Comparison of ENCODE assay signal across 10 mouse cellular contexts in the genomic region with DNA sequence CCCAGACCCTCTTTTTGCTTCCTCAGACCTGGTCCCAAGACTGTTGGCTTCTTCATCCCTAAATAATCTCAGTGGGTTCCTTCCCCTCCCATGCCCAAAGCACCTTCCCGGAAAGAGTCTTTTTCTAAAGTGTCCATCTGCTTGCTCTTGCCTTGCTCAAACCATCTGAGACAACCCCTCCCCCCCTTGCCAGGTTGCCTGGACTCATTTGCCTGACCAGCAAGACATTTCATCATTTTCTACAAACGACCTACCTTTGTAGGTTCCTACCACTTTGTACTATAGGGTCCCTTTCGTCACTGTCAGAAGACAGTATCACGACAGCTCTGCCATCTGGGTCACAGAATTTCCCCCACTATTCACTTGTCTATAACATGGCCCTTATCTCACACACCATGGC. TPM values are rescaled to one million over a fixed set of nuclear protein-coding genes. Genes with fewer than 3 reads are reported as not detected.
DNase-seq lines count a peak whose midpoint lies in the region; ATAC-seq lines count a peak whose summit lies in the region.
"Had no signal": no experiment of that assay in that cellular context is flagged by ENCODE, and none has a peak within 500 bp of the region (broad histone marks: within the 10 kb centered on the region; RNA-seq: fewer than 3 reads in every experiment).

No protein-coding gene starts in this region.

- intact Hi-C loops in heart, postnatal 36 days (cut with DNase I): loop anchor here (1.0 kb wide), 1 partner anchor 12 kb away; no protein-coding TSS in a partner anchor

- H3K4me3 ChIP-seq in heart, embryonic 14.5 days (ENCODE audit: control insufficient read depth in 1 of 2, insufficient read depth in 1 of 2, low read depth in 1 of 2, low read length in 2 of 2): no peak overlapping the region
- no peak overlapping the region for H3K4me3 ChIP-seq in midbrain, embryonic 11.5 days (ENCODE audit: low read depth, low read length)
- H3K4me3 ChIP-seq in midbrain, embryonic 16.5 days (ENCODE audit: low read depth, low read length): no peak overlapping the region
- H3K4me3 ChIP-seq in hindbrain, embryonic 15.5 days: no peak overlapping the region
- no peak overlapping the region for H3K4me3 ChIP-seq in stomach, embryonic 15.5 days (replicated peaks)

- DNase-seq in heart, postnatal 36 days: no peak
- DNase-seq in midbrain, embryonic 11.5 days (ENCODE audit: low spot score, missing footprints): no peak
- no peak for DNase-seq in layer of hippocampus, postnatal 10 days (ENCODE audit: low spot score in 2 of 2)

- H3K27ac ChIP-seq in heart, embryonic 14.5 days (replicated peaks in 1 of 2; ENCODE audit: control insufficient read depth in 1 of 2, insufficient read depth in 1 of 2, low read depth in 2 of 2, low read length in 2 of 2): peak overlapping the region; percentile 80 to 92
- H3K27ac ChIP-seq in midbrain, embryonic 11.5 days (ENCODE audit: low read depth, low read length): no peak overlapping the region
- H3K27ac ChIP-seq in midbrain, embryonic 16.5 days (ENCODE audit: low read length): no peak overlapping the region
- H3K27ac ChIP-seq in hindbrain, embryonic 15.5 days (replicated peaks): 0 out of 2 replicates have a peak overlapping the region, but pooled peaks have one; percentile 83
- peak overlapping the region; percentile 88 for H3K27ac ChIP-seq in stomach, embryonic 15.5 days

- H3K4me1 ChIP-seq in heart, embryonic 14.5 days (ENCODE audit: control insufficient read depth in 2 of 2, insufficient read depth in 2 of 2, low read length in 2 of 2): peaks cover 48 to 57% of the 10 kb centered on the region in 2 experiments
- H3K4me1 ChIP-seq in midbrain, embryonic 11.5 days (ENCODE audit: control insufficient read depth, insufficient read depth, low read length): peaks cover 25% of the 10 kb centered on the region
- H3K4me1 ChIP-seq in midbrain, embryonic 16.5 days (ENCODE audit: control insufficient read depth, insufficient read depth, low read length): peaks cover 24% of the 10 kb centered on the region
- peaks cover 44% of the 10 kb centered on the region for H3K4me1 ChIP-seq in hindbrain, embryonic 15.5 days (replicated peaks)
- H3K4me1 ChIP-seq in stomach, embryonic 15.5 days: peaks cover 20% of the 10 kb centered on the region

- no peaks in the 10 kb centered on the region for H3K27me3 ChIP-seq in heart, embryonic 14.5 days (ENCODE audit: control insufficient read depth, insufficient read depth, low read length)
- no peaks in the 10 kb centered on the region for H3K27me3 ChIP-seq in midbrain, embryonic 11.5 days (ENCODE audit: control insufficient read depth, insufficient read depth, low read length)
- no peaks in the 10 kb centered on the region for H3K27me3 ChIP-seq in midbrain, embryonic 16.5 days (ENCODE audit: control insufficient read depth, insufficient read depth, low read depth, low read length)
- no peaks in the 10 kb centered on the region for H3K27me3 ChIP-seq in hindbrain, embryonic 15.5 days
- no peaks in the 10 kb centered on the region for H3K27me3 ChIP-seq in stomach, embryonic 15.5 days (replicated peaks)

- no peak overlapping the region for H3K4me2 ChIP-seq in heart, embryonic 14.5 days (ENCODE audit: low read length)
- no peak overlapping the region for H3K4me2 ChIP-seq in midbrain, embryonic 11.5 days
- H3K4me2 ChIP-seq in midbrain, embryonic 16.5 days (ENCODE audit: low read length): no peak overlapping the region
- H3K4me2 ChIP-seq in hindbrain, embryonic 15.5 days: no peak overlapping the region
- H3K4me2 ChIP-seq in stomach, embryonic 15.5 days: no peak overlapping the region

- no peaks in the 10 kb centered on the region for H3K9me3 ChIP-seq in heart, embryonic 14.5 days (ENCODE audit: control insufficient read depth, low read length)
- no peaks in the 10 kb centered on the region for H3K9me3 ChIP-seq in midbrain, embryonic 11.5 days (ENCODE audit: control insufficient read depth, low read length)
- no peaks in the 10 kb centered on the region for H3K9me3 ChIP-seq in midbrain, embryonic 16.5 days (replicated peaks; ENCODE audit: control insufficient read depth, low read length, poor library complexity, severe bottlenecking)
- H3K9me3 ChIP-seq in hindbrain, embryonic 15.5 days: no peaks in the 10 kb centered on the region
- H3K9me3 ChIP-seq in stomach, embryonic 15.5 days: no peaks in the 10 kb centered on the region
- H3K9me3 ChIP-seq: G1E had no signal

- no peak for ATAC-seq in heart, embryonic 14.5 days (ENCODE audit: insufficient number of reproducible peaks, insufficient read depth, low FRiP score, low read depth)
- ATAC-seq in midbrain, embryonic 11.5 days (ENCODE audit: low FRiP score): no peak
- no peak for ATAC-seq in midbrain, embryonic 16.5 days
- ATAC-seq in hindbrain, embryonic 15.5 days (ENCODE audit: low FRiP score, low read depth): no peak
- no peak for ATAC-seq in stomach, embryonic 15.5 days (ENCODE audit: insufficient read depth, low FRiP score, low read depth)

- peaks cover 21% of the 10 kb centered on the region for H3K36me3 ChIP-seq in heart, embryonic 14.5 days (ENCODE audit: control insufficient read depth, insufficient read depth, low read length)
- H3K36me3 ChIP-seq in midbrain, embryonic 11.5 days (ENCODE audit: control insufficient read depth, insufficient read depth, low read length): peaks cover 9% of the 10 kb centered on the region
- no peaks in the 10 kb centered on the region for H3K36me3 ChIP-seq in midbrain, embryonic 16.5 days (ENCODE audit: control insufficient read depth, insufficient read depth, low read length)
- H3K36me3 ChIP-seq in hindbrain, embryonic 15.5 days: no peaks in the 10 kb centered on the region
- H3K36me3 ChIP-seq in stomach, embryonic 15.5 days: peaks cover 2% of the 10 kb centered on the region; the same call in 1 of the 2 replicates

- no peak overlapping the region; the same call in 1 of the 2 replicates for H3K9ac ChIP-seq in heart, embryonic 14.5 days (ENCODE audit: low read length)
- 0 out of 2 replicates have a peak overlapping the region, but pooled peaks have one; percentile 46 for H3K9ac ChIP-seq in midbrain, embryonic 11.5 days (ENCODE audit: low read length)
- H3K9ac ChIP-seq in midbrain, embryonic 16.5 days (ENCODE audit: low read depth, low read length): no peak overlapping the region
- H3K9ac ChIP-seq in hindbrain, embryonic 15.5 days: no peak overlapping the region
- H3K9ac ChIP-seq in stomach, embryonic 15.5 days: no peak overlapping the region

- WGBS in heart, embryonic 14.5 days: 83% methylated on average over 4 of the region's 4 CpGs
- whole genome bisulfite sequencing in midbrain, embryonic 11.5 days: 91% methylated on average over 4 of the region's 4 CpGs
- 84% methylated on average over 4 of the region's 4 CpGs for WGBS in midbrain, embryonic 16.5 days
- 73% methylated on average over 4 of the region's 4 CpGs for WGBS in hindbrain, embryonic 15.5 days
- 77% methylated on average over 4 of the region's 4 CpGs for WGBS in stomach, embryonic 15.5 days

RNA-seq across cellular contexts. Expression of a gene that starts 1.5 kb away (rescaled TPM):
- polyA plus RNA-seq in heart, embryonic 14.5 days (2014; fragmentation: Nextera tagmentation; extraction: Ambion mirVana): 34.7 and 36.9 TPM in 2 replicates
- total RNA-seq in heart, postnatal 36 days (2021): 10 to 100 TPM; 26.6 to 61.0 TPM
- polyA plus RNA-seq in midbrain, embryonic 11.5 days (2014; fragmentation: Nextera tagmentation; extraction: Ambion mirVana): 150 and 153 TPM in 2 replicates
- polyA plus RNA-seq in midbrain, embryonic 16.5 days (2015; fragmentation: Nextera tagmentation; extraction: Ambion mirVana): 27.2 and 34.9 TPM in 2 replicates
- 30.4 and 49.0 TPM in 2 replicates for polyA plus RNA-seq in hindbrain, embryonic 15.5 days (2015; fragmentation: Nextera tagmentation; extraction: Ambion mirVana)
- polyA plus RNA-seq in stomach, embryonic 15.5 days (2015; fragmentation: Nextera tagmentation; extraction: Ambion mirVana): 72.2 and 72.4 TPM in 2 replicates
- total RNA-seq in layer of hippocampus, postnatal 10 days (2021): 10 to 100 TPM; 13.1 to 14.3 TPM

RNA-seq across cellular contexts. Expression of a gene that starts 30.6 kb away (rescaled TPM):
- polyA plus RNA-seq in heart, embryonic 14.5 days (2014; fragmentation: Nextera tagmentation; extraction: Ambion mirVana): 0.46 and 0.96 TPM in 2 replicates
- not detected for total RNA-seq in heart, postnatal 36 days (2021)
- polyA plus RNA-seq in midbrain, embryonic 11.5 days (2014; fragmentation: Nextera tagmentation; extraction: Ambion mirVana): not detected in 2 replicates
- 0.21 TPM in 1 of 2 replicates, not detected in the other for polyA plus RNA-seq in midbrain, embryonic 16.5 days (2015; fragmentation: Nextera tagmentation; extraction: Ambion mirVana)
- polyA plus RNA-seq in hindbrain, embryonic 15.5 days (2015; fragmentation: Nextera tagmentation; extraction: Ambion mirVana): 0.37 and 0.38 TPM in 2 replicates
- polyA plus RNA-seq in stomach, embryonic 15.5 days (2015; fragmentation: Nextera tagmentation; extraction: Ambion mirVana): 0.70 and 1.1 TPM in 2 replicates
- under 1 TPM; 0.51 to 0.53 TPM for total RNA-seq in layer of hippocampus, postnatal 10 days (2021)
- total RNA-seq: G1E had no signal
- polyA plus RNA-seq: erythroblast, embryonic 14.5 days; G1E had no signal

RNA-seq across cellular contexts. Expression of a gene that starts 43.4 kb away (rescaled TPM):
- polyA plus RNA-seq in heart, embryonic 14.5 days (2014; fragmentation: Nextera tagmentation; extraction: Ambion mirVana): 15.9 and 18.0 TPM in 2 replicates
- 10 to 100 TPM in 1 of 2 experiments, 1 to 10 TPM in 1; 8.6 to 13.2 TPM for total RNA-seq in heart, postnatal 36 days (2021)
- 5.7 and 6.8 TPM in 2 replicates for polyA plus RNA-seq in midbrain, embryonic 11.5 days (2014; fragmentation: Nextera tagmentation; extraction: Ambion mirVana)
- polyA plus RNA-seq in midbrain, embryonic 16.5 days (2015; fragmentation: Nextera tagmentation; extraction: Ambion mirVana): 9.8 and 15.2 TPM in 2 replicates
- 10.2 and 11.0 TPM in 2 replicates for polyA plus RNA-seq in hindbrain, embryonic 15.5 days (2015; fragmentation: Nextera tagmentation; extraction: Ambion mirVana)
- 9.0 and 11.1 TPM in 2 replicates for polyA plus RNA-seq in stomach, embryonic 15.5 days (2015; fragmentation: Nextera tagmentation; extraction: Ambion mirVana)
- total RNA-seq in layer of hippocampus, postnatal 10 days (2021): 1 to 10 TPM; 5.3 to 9.5 TPM
- total RNA-seq: neutrophil, adult 5-6 weeks had no signal
- polyA plus RNA-seq: erythroblast, embryonic 14.5 days; G1E had no signal

Comparison
In these comparisons a context has a peak if more than half of its experiments do, and no peak if none do; other contexts are left out.
1. H3K27ac ChIP-seq: peak in heart, embryonic 14.5 days (2 of 2), hindbrain, embryonic 15.5 days (single experiment) and stomach, embryonic 15.5 days (single experiment); none in midbrain, embryonic 11.5 days (single experiment) and midbrain, embryonic 16.5 days (single experiment).